Mouse (Mus musculus): ENCODE results near the gene Cd81.

DNA sequence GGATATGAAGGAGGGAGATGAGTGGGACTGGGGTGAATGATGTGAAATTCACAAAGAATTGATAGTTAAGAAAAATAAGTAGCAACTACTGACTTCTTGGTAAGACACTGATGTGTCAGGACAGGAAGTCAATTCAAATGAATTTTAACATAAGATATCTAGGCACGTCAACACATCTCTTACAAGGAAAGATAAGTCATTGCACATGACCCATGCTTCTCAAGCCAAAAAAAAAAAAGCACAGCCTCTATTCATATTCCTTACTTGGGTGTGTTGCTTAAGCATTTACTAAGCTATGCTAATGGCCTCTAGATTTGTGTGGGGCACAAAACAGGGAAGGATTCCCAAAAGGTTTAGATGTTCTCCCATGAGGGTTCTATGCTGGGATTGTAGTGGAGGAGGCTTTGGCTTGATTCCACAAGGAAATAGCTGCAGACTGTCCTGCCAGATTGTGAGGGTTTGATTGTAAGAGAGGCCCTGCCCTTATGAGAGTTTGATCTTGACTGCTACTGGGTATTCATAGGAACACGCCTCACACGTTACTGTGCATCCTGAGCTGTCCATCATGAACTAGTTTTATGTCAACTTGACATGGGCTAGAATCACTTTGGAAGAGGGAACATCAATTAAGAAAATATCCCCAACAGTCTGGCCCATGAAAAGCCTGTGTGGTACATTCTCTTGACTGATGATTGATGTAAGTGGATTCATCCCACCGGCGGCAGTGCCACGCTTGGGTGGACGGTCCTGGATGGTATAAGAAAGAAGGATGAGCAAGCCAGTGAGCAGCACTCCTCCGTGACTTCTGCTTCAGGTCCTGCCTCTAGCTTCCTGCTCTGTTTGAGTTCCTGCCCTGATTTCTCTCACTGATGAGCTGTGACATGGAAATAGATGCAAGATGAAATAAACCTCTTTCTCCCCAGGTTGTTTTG is 17.8 kb upstream of the Cd81 start:
- TF ChIP-seq CTCF (conservative IDR thresholded peaks at IDR 0.05; ENCODE audit: insufficient read depth, insufficient read length, low read depth, low read length) = no peak
- no peak for TF ChIP-seq POLR2A (IDR thresholded peaks at IDR 0.05; ENCODE audit: low read depth, low read length)
